Mouse (Mus musculus) embryonic facial prominence, embryonic 15.5 days (tissue): ENCODE measurements at regions not wholly inside any gene's neighbourhood (a gene's known extent, or its start where the extent isn't known, plus 50 kb on each side); places are given as distances from the start of the nearest gene placed in this dataset.
"Not testable (repeated sequence)": the region's sequence is repeated elsewhere in the genome, so short reads cannot be mapped to it uniquely, and the experiment has no call there.

Source experiments
- ATAC-seq: fragments of 200-750 bp; cut with Nextera tagmentation; 2 replicates; pipeline ENCODE4 v1.8.0; 2017; ENCODE audit warnings: low read depth, moderate TSS enrichment; ENCODE audit not compliant: insufficient number of reproducible peaks, low FRiP score, low TSS enrichment
- H3K27ac ChIP-seq: fragments of 300-500 bp; sonication (generic); replicated peaks from 2 replicates; pipeline ENCODE4 v1.5.1; 2015; ENCODE audit warnings: mild to moderate bottlenecking, inconsistent platforms
- H3K27me3 ChIP-seq: fragments of 300-500 bp; sonication (generic); 2 replicates; pipeline ENCODE4 v1.6.1; 2015; ENCODE audit warnings: inconsistent platforms
- H3K36me3 ChIP-seq: fragments of 300-500 bp; sonication (generic); 2 replicates; pipeline ENCODE4 v1.6.1; 2015; ENCODE audit warnings: mild to moderate bottlenecking, inconsistent platforms
- H3K4me1 ChIP-seq: fragments of 300-500 bp; sonication (generic); 2 replicates; pipeline ENCODE4 v1.6.1; 2015; ENCODE audit warnings: inconsistent platforms
- H3K4me2 ChIP-seq: fragments of 300-500 bp; sonication (generic); replicated peaks from 2 replicates; pipeline ENCODE4 v1.6.1; 2015; ENCODE audit warnings: mild to moderate bottlenecking, inconsistent platforms
- H3K4me3 ChIP-seq: fragments of 300-500 bp; sonication (generic); replicated peaks from 2 replicates; pipeline ENCODE4 v1.5.1; 2015; ENCODE audit warnings: mild to moderate bottlenecking, inconsistent platforms
- H3K9ac ChIP-seq: fragments of 300-500 bp; sonication (generic); 2 replicates; pipeline ENCODE4 v1.6.1; 2015; ENCODE audit warnings: inconsistent platforms
- H3K9me3 ChIP-seq: fragments of 300-500 bp; sonication (generic); replicated peaks from 2 replicates; pipeline ENCODE4 v1.6.1; 2016; ENCODE audit warnings: inconsistent platforms
- whole genome bisulfite sequencing: fragments of 180-500 bp; shearing (Covaris S2); methylation state at CpG from one replicate; pipeline ENCODE4 v1.1.7; 2015; 5-methylcytosine and 5-hydroxymethylcytosine counted together

DNA sequence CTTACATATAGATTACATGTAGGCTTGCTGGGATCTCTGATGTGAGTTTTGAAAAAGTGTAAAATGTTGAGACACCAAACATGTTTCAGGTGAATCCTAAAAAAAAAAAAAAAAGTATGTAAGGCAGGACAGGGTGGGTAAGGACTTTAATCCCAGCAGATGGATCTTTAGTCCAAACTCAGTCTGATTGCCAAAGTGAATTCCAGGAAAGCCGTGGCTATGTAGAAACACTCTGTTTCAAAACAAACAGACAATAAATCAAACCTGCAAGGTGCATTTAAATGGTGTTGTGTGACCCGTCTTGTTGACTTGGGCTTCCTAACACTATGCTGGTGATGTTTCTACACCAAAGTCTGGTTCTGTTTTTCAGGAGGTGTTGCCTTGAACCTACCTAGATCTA is 192.9 kb downstream of the Plxna1 start:
- H3K4me1 ChIP-seq = no peaks in the 10 kb centered on the region
- H3K9me3 ChIP-seq = no peaks in the 10 kb centered on the region
- no peak overlapping the region for H3K4me2 ChIP-seq
- ATAC-seq = no peak
- H3K9ac ChIP-seq = no peak overlapping the region
- no peak overlapping the region for H3K27ac ChIP-seq
- WGBS = 74% methylated on average over 2 of the region's 2 CpGs
- no peaks in the 10 kb centered on the region for H3K36me3 ChIP-seq
- H3K4me3 ChIP-seq = no peak overlapping the region
- H3K27me3 ChIP-seq = no peaks in the 10 kb centered on the region

DNA sequence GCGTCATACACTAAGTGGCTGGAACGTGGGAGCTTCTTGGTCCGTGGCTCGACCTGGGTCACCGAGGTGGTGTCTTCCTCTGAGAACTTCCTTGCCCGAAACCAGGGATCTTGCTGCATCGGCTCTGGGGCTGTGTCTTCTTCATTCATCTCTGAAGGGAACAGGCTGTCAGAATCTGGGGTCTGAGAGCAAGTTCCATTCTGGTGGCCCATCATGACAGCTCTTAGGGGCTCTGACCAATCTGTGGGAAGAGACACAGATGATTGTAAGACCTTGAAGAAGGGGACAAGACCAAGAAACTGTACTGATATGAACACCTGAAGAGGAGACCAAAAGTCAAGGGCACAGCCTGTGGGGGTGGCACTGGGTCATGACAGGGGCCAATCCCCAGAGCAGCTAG is 177.5 kb downstream of the Plxna1 start:
- not testable (repeated sequence) for ATAC-seq, H3K9ac ChIP-seq, H3K4me3 ChIP-seq, H3K27me3 ChIP-seq, H3K4me1 ChIP-seq, H3K27ac ChIP-seq, H3K9me3 ChIP-seq, H3K36me3 ChIP-seq, H3K4me2 ChIP-seq
- 100% methylated on average over 1 of the region's 7 CpGs for WGBS

DNA sequence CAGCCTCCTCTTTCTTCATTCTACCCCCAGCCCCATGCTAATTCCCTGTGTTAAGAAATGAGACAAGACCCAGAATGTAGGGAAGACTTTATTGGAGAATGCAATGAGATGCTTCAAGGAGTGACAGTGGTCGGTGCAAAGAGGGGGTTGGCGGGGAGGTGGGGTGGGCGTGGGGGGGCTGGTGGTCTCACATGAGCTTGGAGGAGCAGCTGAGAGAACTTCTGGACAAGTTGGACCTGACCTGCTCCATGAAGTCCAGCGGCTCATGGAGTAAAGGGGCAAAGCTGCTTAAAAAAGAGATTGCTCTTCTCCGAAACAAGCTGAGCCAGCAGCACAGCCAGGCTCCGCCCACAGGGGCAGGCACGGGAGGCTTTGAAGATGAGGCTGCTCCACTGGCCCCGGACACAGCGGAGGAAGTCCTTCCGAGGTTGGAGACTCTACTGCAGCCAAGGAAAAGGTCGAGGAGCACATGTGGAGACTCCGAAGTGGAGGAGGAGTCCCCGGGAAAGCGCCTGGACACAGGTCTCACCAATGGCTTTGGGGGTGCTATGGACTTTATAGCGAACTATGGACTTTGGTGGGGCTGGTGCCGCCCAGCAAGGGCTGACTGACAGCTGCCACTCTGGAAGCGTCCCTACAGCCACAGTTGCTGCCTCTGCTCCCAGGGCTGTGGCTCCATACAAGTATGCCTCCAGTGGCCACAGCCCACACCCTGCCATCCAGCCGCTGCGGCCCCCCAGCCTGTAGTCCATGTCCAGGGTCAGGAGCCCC is 161.7 kb downstream of the Plxna1 start:
- ATAC-seq, H3K27me3 ChIP-seq, H3K9me3 ChIP-seq, H3K36me3 ChIP-seq, H3K9ac ChIP-seq, H3K4me1 ChIP-seq, H3K27ac ChIP-seq: not testable (repeated sequence)
- 0 out of 2 replicates have a peak overlapping the region, but pooled peaks have one; percentile 24 for H3K4me3 ChIP-seq
- WGBS = 6% methylated on average over 19 of the region's 19 CpGs
- H3K4me2 ChIP-seq = peak overlapping the region; percentile 41

DNA sequence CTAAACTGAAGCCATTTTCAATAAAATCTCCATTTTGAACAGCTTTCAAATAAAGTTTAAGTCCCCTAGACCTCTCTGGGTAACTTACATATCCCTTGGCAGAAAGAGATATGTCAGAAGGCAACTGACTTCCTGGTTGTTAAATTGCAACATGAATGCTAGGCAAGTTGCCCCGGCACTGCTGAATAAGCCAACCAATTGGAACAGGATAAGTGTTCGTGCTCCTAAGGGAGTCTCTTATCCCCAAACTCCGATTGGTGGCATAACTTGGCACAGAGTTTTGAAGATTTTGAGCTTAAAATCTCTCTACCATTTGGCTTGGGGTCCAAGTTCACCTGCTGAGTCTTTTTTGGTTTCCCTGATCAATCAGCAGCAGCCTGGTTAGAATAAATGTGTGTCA is 147.4 kb downstream of the Plxna1 start:
- no peak overlapping the region for H3K4me3 ChIP-seq
- no peaks in the 10 kb centered on the region for H3K36me3 ChIP-seq
- no peak overlapping the region for H3K9ac ChIP-seq
- 54% methylated on average over 3 of the region's 3 CpGs for WGBS
- no peaks in the 10 kb centered on the region for H3K4me1 ChIP-seq
- no peak overlapping the region for H3K27ac ChIP-seq
- no peaks in the 10 kb centered on the region for H3K27me3 ChIP-seq
- H3K9me3 ChIP-seq = no peaks in the 10 kb centered on the region
- no peak for ATAC-seq
- no peak overlapping the region for H3K4me2 ChIP-seq

DNA sequence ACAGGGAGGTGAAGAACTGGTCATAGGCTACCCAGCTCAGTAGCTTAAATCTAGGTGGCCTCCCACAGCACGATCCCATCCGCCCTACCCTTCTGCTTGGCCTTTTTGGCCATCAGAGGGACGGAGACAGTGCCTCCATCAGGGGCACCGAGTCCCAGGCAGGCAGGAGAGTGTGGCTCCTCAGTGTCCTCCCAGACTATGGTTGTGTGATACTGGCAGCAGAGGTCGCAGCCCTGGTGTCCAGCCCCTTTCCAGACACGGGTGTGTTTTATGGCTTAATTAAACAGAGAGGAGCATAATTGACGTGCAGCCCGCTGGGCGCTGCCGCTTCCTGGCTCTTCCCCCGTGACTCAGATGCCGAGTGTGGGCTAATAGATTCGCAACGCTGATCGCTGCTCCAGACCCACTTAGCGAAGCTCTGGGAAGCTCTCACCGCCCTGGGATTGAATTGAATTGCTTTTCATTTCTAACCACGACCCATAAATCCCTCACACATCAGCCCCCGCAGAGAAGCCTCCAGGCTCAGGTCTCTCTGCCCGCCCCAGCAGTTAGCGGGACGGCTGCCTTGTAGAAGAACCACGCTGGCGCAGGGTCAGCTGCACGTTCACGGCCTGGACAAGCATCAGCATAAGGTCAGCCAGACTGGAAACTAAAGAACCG is 126.9 kb downstream of the Plxna1 start:
- H3K9ac ChIP-seq = no peak overlapping the region
- H3K27ac ChIP-seq = no peak overlapping the region
- 22% methylated on average over 27 of the region's 27 CpGs for WGBS
- H3K9me3 ChIP-seq = no peaks in the 10 kb centered on the region
- no peak for ATAC-seq
- H3K4me3 ChIP-seq = no peak overlapping the region; the same call in 1 of the 2 replicates
- H3K4me2 ChIP-seq = peak overlapping the region; percentile 37
- peaks cover 15% of the 10 kb centered on the region; the same call in 1 of the 2 replicates for H3K27me3 ChIP-seq
- H3K36me3 ChIP-seq = no peaks in the 10 kb centered on the region
- H3K4me1 ChIP-seq = peaks cover 26% of the 10 kb centered on the region

DNA sequence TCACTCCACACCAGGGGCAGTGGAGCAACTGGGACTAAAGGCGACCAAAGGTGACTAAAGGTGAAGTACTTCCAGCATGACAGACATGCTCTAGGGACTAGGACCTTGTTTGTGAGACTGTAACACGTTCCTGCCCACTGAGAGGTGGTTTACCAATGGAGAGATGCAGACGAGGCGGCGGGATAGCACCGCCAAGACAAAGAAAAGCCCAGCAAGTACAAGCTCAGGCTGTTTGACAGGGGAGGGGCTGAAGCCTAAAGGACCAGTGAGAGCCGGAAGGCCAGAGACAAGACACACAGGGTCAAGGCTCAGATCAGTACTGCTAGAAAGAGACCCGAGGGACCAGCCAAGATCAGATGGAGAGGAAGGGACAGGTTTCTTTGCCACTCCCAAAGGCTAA is 126.2 kb downstream of the Plxna1 start:
- Histone ChIP-seq H3K27ac (no peak overlapping the region), H3K36me3 (no peaks in the 10 kb centered on the region), H3K4me2 (no peak overlapping the region), H3K4me1 (peaks cover 26% of the 10 kb centered on the region), H3K9ac (no peak overlapping the region), H3K9me3 (no peaks in the 10 kb centered on the region), H3K4me3 (no peak overlapping the region), H3K27me3 (peaks cover 15% of the 10 kb centered on the region; the same call in 1 of the 2 replicates)
- ATAC-seq = no peak
- 25% methylated on average over 8 of the region's 8 CpGs for WGBS

DNA sequence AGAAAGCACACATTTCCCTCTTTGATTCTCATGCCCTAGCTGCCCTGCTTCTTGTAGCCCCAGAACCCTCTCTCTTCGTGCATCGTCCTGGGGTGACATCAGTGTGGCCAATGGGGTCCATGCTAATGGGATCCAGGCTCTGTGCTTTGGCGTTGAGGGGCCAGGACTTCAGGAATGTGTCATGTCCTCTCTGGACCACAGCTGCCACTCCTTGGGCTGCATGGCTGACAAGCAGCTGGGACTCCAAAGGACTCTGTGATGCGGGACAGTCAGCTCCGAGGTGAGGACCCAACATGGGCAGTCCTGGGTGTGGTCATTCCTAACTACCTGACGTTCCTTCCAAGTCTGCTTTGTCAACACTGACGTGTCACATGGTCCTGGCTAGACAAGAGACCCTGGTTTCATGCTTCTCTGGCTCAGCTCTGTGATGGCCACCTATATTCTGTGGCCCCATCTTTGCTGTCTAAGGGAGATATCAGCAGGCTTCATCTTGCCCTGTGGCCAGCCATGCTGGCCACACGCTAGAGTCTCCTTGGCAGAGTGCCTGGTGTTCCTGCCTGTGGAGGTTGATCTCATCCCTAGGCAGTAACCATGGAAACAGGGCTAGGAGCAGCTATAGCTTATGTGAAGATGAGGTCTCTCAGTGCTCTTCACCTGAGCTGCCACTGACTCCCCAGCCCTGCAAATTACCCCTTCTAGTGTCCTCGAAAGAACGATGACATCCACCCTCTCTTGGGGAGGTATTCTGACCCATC is 125.4 kb downstream of the Plxna1 start:
- ATAC-seq = no peak
- H3K4me3 ChIP-seq = no peak overlapping the region
- 78% methylated on average over 10 of the region's 10 CpGs for WGBS
- H3K9me3 ChIP-seq = no peaks in the 10 kb centered on the region
- H3K27me3 ChIP-seq = peaks cover 15% of the 10 kb centered on the region; the same call in 1 of the 2 replicates
- no peaks in the 10 kb centered on the region for H3K36me3 ChIP-seq
- H3K27ac ChIP-seq = no peak overlapping the region
- no peak overlapping the region for H3K9ac ChIP-seq
- H3K4me1 ChIP-seq = peaks cover 26% of the 10 kb centered on the region
- H3K4me2 ChIP-seq = no peak overlapping the region

DNA sequence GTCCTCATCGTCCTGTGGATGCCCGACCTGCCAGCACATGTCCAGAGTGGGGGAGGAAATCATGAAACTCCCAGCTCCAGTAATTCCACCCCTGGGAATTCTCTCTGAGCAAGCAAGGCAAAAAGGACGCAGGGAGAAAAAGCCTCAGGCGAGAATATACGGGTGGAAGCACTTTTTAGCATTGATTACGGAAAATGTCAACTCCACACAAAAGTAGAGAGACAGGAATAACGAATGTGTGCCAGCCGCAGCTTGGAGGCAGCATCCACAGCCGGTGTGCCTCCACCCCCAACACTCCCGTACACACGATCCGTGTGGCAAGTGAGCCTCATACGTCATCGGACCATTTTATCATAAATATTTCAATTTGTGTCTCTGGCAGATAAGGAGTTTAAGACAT is 123.5 kb downstream of the Plxna1 start:
- H3K4me1 ChIP-seq = peaks cover 26% of the 10 kb centered on the region
- ATAC-seq = no peak
- no peaks in the 10 kb centered on the region for H3K9me3 ChIP-seq
- H3K36me3 ChIP-seq = no peaks in the 10 kb centered on the region
- WGBS = 35% methylated on average over 14 of the region's 14 CpGs
- no peak overlapping the region for H3K9ac ChIP-seq
- H3K4me3 ChIP-seq = no peak overlapping the region
- no peak overlapping the region for H3K4me2 ChIP-seq
- H3K27ac ChIP-seq = no peak overlapping the region
- peaks cover 15% of the 10 kb centered on the region for H3K27me3 ChIP-seq

GRCm38 (mm10) chr6:89239511-89239910 is 122.9 kb downstream of the Plxna1 start:
- H3K27me3 ChIP-seq = peaks cover 15% of the 10 kb centered on the region
- peaks cover 26% of the 10 kb centered on the region for H3K4me1 ChIP-seq
- H3K9ac ChIP-seq = no peak overlapping the region
- no peak overlapping the region for H3K4me3 ChIP-seq
- H3K4me2 ChIP-seq = no peak overlapping the region; the same call in 1 of the 2 replicates
- 32% methylated on average over 8 of the region's 8 CpGs for WGBS
- no peaks in the 10 kb centered on the region for H3K36me3 ChIP-seq
- ATAC-seq = peak; percentile 67; the same call in 1 of the 2 replicates
- H3K27ac ChIP-seq = peak overlapping the region; percentile 55; the same call in 1 of the 2 replicates
- H3K9me3 ChIP-seq = no peaks in the 10 kb centered on the region

GRCm38 (mm10) chr6:89240168-89240705 is 122.2 kb downstream of the Plxna1 start:
- Histone ChIP-seq H3K36me3 (no peaks in the 10 kb centered on the region), H3K4me2 (no peak overlapping the region), H3K4me1 (peaks cover 26% of the 10 kb centered on the region), H3K9me3 (no peaks in the 10 kb centered on the region), H3K4me3 (no peak overlapping the region), H3K27ac (no peak overlapping the region), H3K27me3 (peaks cover 15% of the 10 kb centered on the region), H3K9ac (no peak overlapping the region)
- no peak for ATAC-seq
- WGBS = 34% methylated on average over 4 of the region's 4 CpGs
